8 mouse cellular contexts compared by ENCODE assay signal in the genomic region with DNA sequence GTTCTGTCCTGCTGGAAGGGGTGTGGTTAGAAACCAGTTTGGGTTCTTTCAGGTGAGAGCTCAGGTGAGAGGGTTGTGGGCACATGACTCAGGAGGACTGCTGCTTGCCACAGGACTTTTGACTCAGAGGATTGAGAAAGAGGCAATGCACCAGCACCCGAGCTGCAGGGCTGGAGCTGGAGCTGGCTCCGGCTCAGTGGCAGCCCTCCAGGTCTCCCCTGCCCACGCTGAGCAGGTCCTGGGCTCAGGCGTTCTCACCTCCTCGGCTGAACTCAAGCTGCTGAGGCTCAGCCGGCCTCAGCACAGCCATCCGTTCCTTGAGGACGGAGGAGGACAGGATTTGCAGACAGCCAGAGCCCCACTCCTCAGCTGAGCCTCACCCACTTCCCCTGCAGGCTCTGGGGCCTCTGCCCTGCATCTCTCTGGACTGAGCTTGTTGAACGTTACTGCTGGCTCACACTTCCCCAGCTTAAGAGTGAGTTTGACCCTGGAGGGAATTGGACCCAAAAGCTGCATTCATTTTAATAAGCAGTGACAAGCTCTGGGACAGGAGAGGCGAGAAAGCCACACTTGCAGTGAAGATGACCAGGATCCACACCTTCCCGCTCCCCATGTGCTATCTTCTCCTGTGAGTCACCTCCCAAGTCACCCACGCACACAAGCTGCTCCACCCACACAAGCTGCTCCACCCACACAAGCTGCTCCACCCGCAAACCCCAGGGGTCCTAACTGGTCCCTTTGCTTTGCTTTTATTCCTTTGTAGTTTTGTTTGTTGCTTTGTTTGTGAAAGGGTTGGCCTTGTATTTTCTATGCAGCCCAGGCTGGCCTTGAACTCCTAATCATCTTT.
DNase-seq lines count a peak whose midpoint lies in the region; ATAC-seq lines count a peak whose summit lies in the region.

No protein-coding gene starts in this region.

- H3K9ac ChIP-seq in kidney, embryonic 16.5 days (replicated peaks; ENCODE audit: low read length) = peak overlapping the region; percentile 47

- no peaks in the 10 kb centered on the region for H3K36me3 ChIP-seq in kidney, embryonic 16.5 days (ENCODE audit: insufficient read depth, low read length)

- ATAC-seq in kidney, embryonic 16.5 days (ENCODE audit: low FRiP score, low TSS enrichment) = 0 out of 2 replicates have a peak, but pooled peaks have one; percentile 15

- DNase-seq in adrenal gland, postnatal 10 days = peak; percentile 67
- DNase-seq in adrenal gland, postnatal 4 days (ENCODE audit: low spot score in 2 of 2) = no peak
- DNase-seq in kidney, postnatal 14 days = no peak
- DNase-seq in c-Kit-positive CD71-positive TER-119-positive erythroid progenitor cells, embryonic 14.5 days (ENCODE audit: low spot score) = peak; percentile 54
- peak; percentile 25 for DNase-seq in lung, postnatal 14 days
- DNase-seq in gastrocnemius, postnatal 10 days = no peak
- no peak for DNase-seq in thymus, postnatal 25 days

- H3K9me3 ChIP-seq in kidney, embryonic 16.5 days (ENCODE audit: low read length) = no peaks in the 10 kb centered on the region

- H3K4me3 ChIP-seq in kidney, embryonic 16.5 days (ENCODE audit: low read length) = no peak overlapping the region

- no peak overlapping the region for H3K4me2 ChIP-seq in kidney, embryonic 16.5 days (replicated peaks; ENCODE audit: low read depth, low read length)

- no peak overlapping the region for H3K27ac ChIP-seq in kidney, embryonic 16.5 days (ENCODE audit: low read length)

- WGBS in kidney, embryonic 16.5 days = 40% methylated on average over 13 of the region's 13 CpGs

- H3K4me1 ChIP-seq in kidney, embryonic 16.5 days (ENCODE audit: insufficient read depth, low read length) = peaks cover 9% of the 10 kb centered on the region; the same call in 1 of the 2 replicates

- no peaks in the 10 kb centered on the region for H3K27me3 ChIP-seq in kidney, embryonic 16.5 days (ENCODE audit: insufficient read depth, low read length)

Comparison
In these comparisons a context has a peak if more than half of its experiments do, and no peak if none do; other contexts are left out.
1. DNase-seq: peak in adrenal gland, postnatal 10 days (single experiment), c-Kit-positive CD71-positive TER-119-positive erythroid progenitor cells, embryonic 14.5 days (single experiment) and lung, postnatal 14 days (single experiment); none in adrenal gland, postnatal 4 days (0 of 2), kidney, postnatal 14 days (single experiment), gastrocnemius, postnatal 10 days (single experiment) and thymus, postnatal 25 days (single experiment).